Mouse (Mus musculus) C2C12 (cell line): ENCODE measurements around the gene Zfp316.

ENCODE experiments used
- CEBPB ChIP-seq: IDR thresholded peaks from one replicate; pipeline ENCODE4 v1.6.1; 2011; ENCODE audit warnings: low read depth, mild to moderate bottlenecking, control low read depth, moderate library complexity
- CTCF ChIP-seq: IDR thresholded peaks from one replicate; pipeline ENCODE4 v1.5.1; 2011; ENCODE audit not compliant: control insufficient read depth, insufficient read depth, insufficient read length
- FOSL1 ChIP-seq: IDR thresholded peaks from one replicate; pipeline ENCODE4 v1.8.0; 2011; ENCODE audit warnings: mild to moderate bottlenecking, low read length; ENCODE audit not compliant: poor library complexity, insufficient read depth, severe bottlenecking
- MAX ChIP-seq: IDR thresholded peaks from one replicate; pipeline ENCODE4 v1.6.1; 2011; ENCODE audit warnings: mild to moderate bottlenecking, control low read depth
- MYOD1 ChIP-seq: IDR thresholded peaks from one replicate; pipeline ENCODE4 v1.6.1; 2011; ENCODE audit warnings: low read depth; ENCODE audit not compliant: control insufficient read depth, insufficient read length
- MYOG ChIP-seq: IDR thresholded peaks from one replicate; pipeline ENCODE4 v1.6.1; 2011; ENCODE audit not compliant: control insufficient read depth, insufficient read length; ENCODE audit errors: extremely low read depth
- USF1 ChIP-seq: IDR thresholded peaks from one replicate; pipeline ENCODE4 v1.6.1; 2011; ENCODE audit warnings: low read depth, mild to moderate bottlenecking, control low read depth, moderate library complexity

DNA sequence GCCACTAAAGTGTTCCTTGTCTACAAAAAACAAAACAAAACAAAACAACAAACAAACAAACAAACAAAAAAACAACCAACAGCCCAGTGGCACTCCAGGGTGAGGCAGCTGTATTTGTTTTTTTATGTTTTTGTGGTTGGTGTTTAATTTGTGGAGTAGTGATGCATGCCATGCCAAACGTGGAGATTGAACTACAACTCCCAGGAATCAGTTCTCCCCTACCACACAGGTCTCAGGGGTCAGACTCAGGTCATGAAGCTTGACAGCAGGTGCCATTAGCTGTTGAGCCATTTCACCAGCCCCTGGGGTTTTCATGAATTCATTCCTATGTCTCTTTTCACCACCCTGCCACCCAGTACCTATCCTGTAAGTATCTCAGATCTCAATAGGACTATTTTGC is 4.4 kb downstream of the Zfp316 start:
- no peak for TF ChIP-seq CEBPB
- no peak for TF ChIP-seq CTCF
- no peak for TF ChIP-seq MAX
- TF ChIP-seq MYOG, result no peak
- no peak for TF ChIP-seq USF1
- no peak for TF ChIP-seq MYOD1
- no peak for TF ChIP-seq FOSL1
